Mouse (Mus musculus): ENCODE results near the gene Kalrn.
A peak's percentile ranks its signal among the peaks of the same experiment; 100 is the strongest.

The Kalrn gene

GRCm38 (mm10) chr16:34573151-34573802, at the start of gene Kalrn:
Gene Kalrn (minus strand): TSS chr16:34573532.
- DNase-seq (ENCODE audit: low spot score): peak; percentile 90

GRCm38 (mm10) chr16:34614021-34614420, 40.7 kb upstream of the Kalrn start:
- DNase-seq (ENCODE audit: low spot score): no peak

GRCm38 (mm10) chr16:34610137-34610536, 36.8 kb upstream of the Kalrn start:
- DNase-seq (ENCODE audit: low spot score): no peak

- DNase-seq (ENCODE audit: low spot score): peak; percentile 65
These were observed 32.3 kb upstream of the Kalrn start for GRCm38 (mm10) chr16:34605679-34606078.

- DNase-seq (ENCODE audit: low spot score): no peak
These were observed 30.5 kb upstream of the Kalrn start for GRCm38 (mm10) chr16:34603854-34604253.

GRCm38 (mm10) chr16:34603076-34603475, 29.7 kb upstream of the Kalrn start:
- no peak for DNase-seq (ENCODE audit: low spot score)

- no peak for DNase-seq (ENCODE audit: low spot score)
These were observed 28.6 kb upstream of the Kalrn start for GRCm38 (mm10) chr16:34601954-34602353.

- DNase-seq (ENCODE audit: low spot score): no peak
These were observed 22.0 kb upstream of the Kalrn start for GRCm38 (mm10) chr16:34595294-34595693.

GRCm38 (mm10) chr16:34594597-34595262, 21.4 kb upstream of the Kalrn start:
- DNase-seq (ENCODE audit: low spot score): no peak

GRCm38 (mm10) chr16:34592696-34593095, 19.4 kb upstream of the Kalrn start:
- no peak for DNase-seq (ENCODE audit: low spot score)

- no peak for DNase-seq (ENCODE audit: low spot score)
These were observed 18.6 kb upstream of the Kalrn start for GRCm38 (mm10) chr16:34591934-34592333.

GRCm38 (mm10) chr16:34579671-34580326, 6.5 kb upstream of the Kalrn start:
- DNase-seq (ENCODE audit: low spot score): no peak

- DNase-seq (ENCODE audit: low spot score): peak; percentile 53
These were observed 642 bp upstream of the Kalrn start for GRCm38 (mm10) chr16:34573856-34574491.

GRCm38 (mm10) chr16:34572406-34573150, 754 bp downstream of the Kalrn start:
- peak; percentile 59 for DNase-seq (ENCODE audit: low spot score)

GRCm38 (mm10) chr16:34571931-34572405, 1.4 kb downstream of the Kalrn start:
- peak; percentile 72 for DNase-seq (ENCODE audit: low spot score)

- no peak for DNase-seq (ENCODE audit: low spot score)
These were observed 3.4 kb downstream of the Kalrn start for GRCm38 (mm10) chr16:34569897-34570296.

- no peak for DNase-seq (ENCODE audit: low spot score)
These were observed 4.5 kb downstream of the Kalrn start for GRCm38 (mm10) chr16:34568831-34569230.

- DNase-seq (ENCODE audit: low spot score): no peak
These were observed 9.6 kb downstream of the Kalrn start for GRCm38 (mm10) chr16:34563593-34564280.

- peak; percentile 79 for DNase-seq (ENCODE audit: low spot score)
These were observed 11.6 kb downstream of the Kalrn start for GRCm38 (mm10) chr16:34561734-34562135.

GRCm38 (mm10) chr16:34560814-34561213, 12.5 kb downstream of the Kalrn start:
- peak; percentile 17 for DNase-seq (ENCODE audit: low spot score)

GRCm38 (mm10) chr16:34560411-34560810, 12.9 kb downstream of the Kalrn start:
- DNase-seq (ENCODE audit: low spot score): no peak

All from retina, embryonic 14.5 days (tissue).